Mouse (Mus musculus): ENCODE measurements around the gene Syne2.

- no peak for TF ChIP-seq CTCF (IDR thresholded peaks at IDR 0.05; ENCODE audit: low read depth, low read length)
- TF ChIP-seq POLR2A (IDR thresholded peaks at IDR 0.05; ENCODE audit: borderline replicate concordance, low read depth, low read length) = no peak
Measured at GRCm38 (mm10) chr12:76128831-76129230, 310.9 kb downstream of the Syne2 start.
